Mouse (Mus musculus) olfactory bulb, adult 2 months (tissue): ENCODE results near the gene Cfap69. TPM values are rescaled to one million over a fixed set of nuclear protein-coding genes. Genes with fewer than 3 reads are reported as not detected.

ENCODE experiments used
- H3K27ac ChIP-seq: fragments of 200-500 bp; 2 replicates; pipeline ENCODE4 v1.5.1; 2012; ENCODE audit warnings: low read depth, low read length; ENCODE audit not compliant: insufficient read depth
- H3K4me1 ChIP-seq: fragments of 200-500 bp; 2 replicates; pipeline ENCODE4 v1.6.1; 2012; ENCODE audit warnings: low read length; ENCODE audit not compliant: control insufficient read depth, insufficient read depth
- H3K4me3 ChIP-seq: fragments of 200-500 bp; 2 replicates; pipeline ENCODE4 v1.5.1; 2012; ENCODE audit warnings: mild to moderate bottlenecking, low read depth, low read length, moderate library complexity; ENCODE audit not compliant: insufficient read depth
- CTCF ChIP-seq: fragments of 200-500 bp; IDR thresholded peaks from 2 replicates; pipeline ENCODE4 v1.5.1; 2012; ENCODE audit warnings: low read depth, mild to moderate bottlenecking, low read length, moderate library complexity; ENCODE audit not compliant: insufficient read depth
- POLR2A ChIP-seq: fragments of 200-500 bp; IDR thresholded peaks from 2 replicates; pipeline ENCODE4 v1.6.1; 2012; ENCODE audit warnings: mild to moderate bottlenecking, low read depth, low read length, moderate library complexity; ENCODE audit not compliant: insufficient read depth
- WGBS: fragments of 180-500 bp; shearing (Covaris S2); methylation state at CpG from one replicate; pipeline ENCODE4 v1.1.7; 2018; 5-methylcytosine and 5-hydroxymethylcytosine counted together
- polyA plus RNA-seq: library from polyadenylated mRNA; stranded (reverse); fragments of >200 nt; gene quantifications from 2 replicates; pipeline ENCODE4 v1.2.4, GENCODE M21; 2012; ENCODE audit warnings: low replicate concordance; ENCODE audit not compliant: missing spikeins, insufficient read depth, insufficient read length

Cfap69 gene
- polyA plus RNA-seq, 1 experiment: not detected

- H3K4me3 ChIP-seq: no peak overlapping the region
- 0 out of 2 replicates have a peak, but pooled peaks cover 2% of the 10 kb centered on the region for H3K4me1 ChIP-seq
- no peak overlapping the region for H3K27ac ChIP-seq
- 82% methylated on average over 7 of the region's 7 CpGs for WGBS
- TF ChIP-seq CTCF (no peak), POLR2A (no peak)
Measured at GRCm38 (mm10) chr5:5668920-5669319, 4.9 kb upstream of the Cfap69 start.

GRCm38 (mm10) chr5:5664371-5664926 lies 410 bp upstream of the Cfap69 start:
- WGBS: 44% methylated on average over 6 of the region's 6 CpGs
- H3K4me3 ChIP-seq: peak overlapping the region; percentile 78
- no peak overlapping the region for H3K27ac ChIP-seq
- 0 out of 2 replicates have a peak, but pooled peaks cover 2% of the 10 kb centered on the region for H3K4me1 ChIP-seq
- TF ChIP-seq POLR2A (no peak), CTCF (no peak)

GRCm38 (mm10) chr5:5663057-5663456 lies 982 bp downstream of the Cfap69 start:
- peak overlapping the region; percentile 4; the same call in 1 of the 2 replicates for H3K4me3 ChIP-seq
- 46% methylated on average over 6 of the region's 6 CpGs for WGBS
- H3K27ac ChIP-seq: no peak overlapping the region
- 0 out of 2 replicates have a peak, but pooled peaks cover 2% of the 10 kb centered on the region for H3K4me1 ChIP-seq
- no peak for TF ChIP-seq POLR2A

- Histone ChIP-seq H3K4me3 (no peak overlapping the region), H3K27ac (no peak overlapping the region), H3K4me1 (0 out of 2 replicates have a peak, but pooled peaks cover 2% of the 10 kb centered on the region)
- TF ChIP-seq POLR2A (no peak), CTCF (no peak)
- WGBS: 52% methylated on average over 2 of the region's 2 CpGs
Measured at GRCm38 (mm10) chr5:5658680-5659079, 5.4 kb downstream of the Cfap69 start.

GRCm38 (mm10) chr5:5657932-5658331 lies 6.1 kb downstream of the Cfap69 start:
- TF ChIP-seq POLR2A (no peak), CTCF (no peak)
- 0 out of 2 replicates have a peak, but pooled peaks cover 2% of the 10 kb centered on the region for H3K4me1 ChIP-seq
- no peak overlapping the region for H3K27ac ChIP-seq
- H3K4me3 ChIP-seq: no peak overlapping the region
- WGBS: 77% methylated on average over 2 of the region's 2 CpGs

GRCm38 (mm10) chr5:5648817-5649569 lies 15.0 kb downstream of the Cfap69 start:
- Histone ChIP-seq H3K27ac (no peak overlapping the region), H3K4me1 (peaks cover 11% of the 10 kb centered on the region), H3K4me3 (no peak overlapping the region)
- WGBS: 44% methylated on average over 6 of the region's 6 CpGs
- no peak for TF ChIP-seq CTCF
- TF ChIP-seq POLR2A: no peak

- TF ChIP-seq POLR2A: no peak
- no peak for TF ChIP-seq CTCF
- no peak overlapping the region for H3K27ac ChIP-seq
- no peak overlapping the region for H3K4me3 ChIP-seq
- 11% methylated on average over 1 of the region's 1 CpGs for WGBS
- H3K4me1 ChIP-seq: peaks cover 11% of the 10 kb centered on the region
Measured at GRCm38 (mm10) chr5:5646173-5646572, 17.9 kb downstream of the Cfap69 start.

- Histone ChIP-seq H3K27ac (no peak overlapping the region), H3K4me3 (no peak overlapping the region), H3K4me1 (no peaks in the 10 kb centered on the region)
- TF ChIP-seq CTCF (no peak), POLR2A (no peak)
- WGBS: 36% methylated on average over 2 of the region's 2 CpGs
Measured at GRCm38 (mm10) chr5:5638496-5638895, 25.5 kb downstream of the Cfap69 start.

GRCm38 (mm10) chr5:5625491-5625890 lies 38.5 kb downstream of the Cfap69 start:
- Histone ChIP-seq H3K4me1 (no peaks in the 10 kb centered on the region), H3K27ac (no peak overlapping the region), H3K4me3 (no peak overlapping the region)
- no peak for TF ChIP-seq CTCF
- WGBS: 86% methylated on average over 3 of the region's 3 CpGs

GRCm38 (mm10) chr5:5618329-5618728 lies 45.7 kb downstream of the Cfap69 start:
- no peaks in the 10 kb centered on the region for H3K4me1 ChIP-seq
- H3K27ac ChIP-seq: no peak overlapping the region
- TF ChIP-seq POLR2A (no peak), CTCF (no peak)
- 70% methylated on average over 4 of the region's 4 CpGs for WGBS
- no peak overlapping the region for H3K4me3 ChIP-seq
